Mouse (Mus musculus): Measurements from ENCODE around the gene Trp53i13. TPM values are rescaled to one million over a fixed set of nuclear protein-coding genes. Genes with fewer than 3 reads are reported as not detected.

Trp53i13 gene
- polyA plus RNA-seq (2012; rRNA removed; ENCODE audit: low replicate concordance), result 27.2 and 67.7 TPM in 2 replicates

DNA sequence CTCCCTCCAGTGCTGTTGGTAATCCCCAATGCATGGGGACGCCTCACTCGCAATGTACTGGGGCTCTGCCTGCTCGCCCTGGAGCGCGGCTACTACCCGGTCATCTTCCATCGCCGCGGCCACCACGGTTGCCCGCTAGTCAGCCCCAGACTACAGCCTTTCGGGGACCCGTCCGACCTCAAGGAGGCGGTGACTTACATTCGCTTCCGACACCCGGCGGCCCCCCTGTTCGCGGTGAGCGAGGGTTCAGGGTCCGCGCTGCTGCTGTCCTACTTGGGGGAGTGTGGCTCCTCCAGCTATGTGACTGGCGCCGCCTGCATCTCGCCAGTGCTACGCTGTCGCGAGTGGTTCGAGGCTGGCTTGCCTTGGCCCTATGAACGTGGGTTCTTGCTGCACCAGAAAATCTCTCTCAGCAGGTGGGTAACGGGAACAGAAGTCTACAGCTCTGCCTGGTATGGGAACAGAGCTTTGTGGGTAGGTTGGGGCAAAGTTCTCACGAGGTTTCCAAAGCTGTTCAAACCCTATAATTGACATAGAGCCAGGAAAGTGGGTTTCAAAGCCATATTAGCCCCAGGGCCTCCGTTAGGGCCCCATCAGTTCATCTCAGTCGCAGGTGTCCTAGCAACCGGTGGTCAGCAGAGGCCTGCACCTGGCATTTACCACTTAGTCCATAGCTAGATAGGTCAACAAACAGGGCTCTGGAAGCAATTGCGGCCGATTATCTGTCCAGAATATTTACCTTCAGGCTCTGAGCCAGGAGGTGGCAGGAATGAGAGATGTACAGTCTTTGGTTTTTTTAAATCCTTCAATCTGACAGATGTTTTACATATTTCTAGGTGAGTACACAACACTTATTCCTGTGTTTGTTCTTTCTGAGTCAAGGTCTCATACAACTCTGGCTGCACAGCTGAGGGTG is at the start of gene Trp53i13:
Gene Trp53i13, minus strand, starts transcription at position 344 of the 916 bp plus-strand sequence.

DNA sequence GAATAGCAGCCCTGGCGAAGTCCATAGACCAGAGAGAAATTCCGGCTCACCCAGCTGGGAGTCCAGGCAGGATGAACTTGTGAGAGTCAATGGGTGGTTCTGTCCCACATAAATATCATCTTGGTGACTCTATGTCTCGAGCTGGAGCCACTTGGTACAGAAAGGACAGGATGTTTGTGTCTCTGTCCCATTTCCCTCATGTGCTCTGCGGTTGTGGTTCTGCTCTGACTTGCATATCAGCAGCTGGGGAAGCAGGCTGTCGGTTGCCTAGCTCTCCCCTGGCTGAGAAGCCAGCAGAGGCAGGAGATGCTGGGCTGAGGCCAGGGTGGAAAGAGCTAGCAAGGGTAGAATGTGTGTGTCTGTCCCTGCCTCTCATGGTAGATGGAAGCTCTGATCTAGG is 3.3 kb upstream of the Trp53i13 start, which contains the start of gene Gm10392:
Gene Gm10392, minus strand, starts transcription at position 156 of the 400 bp plus-strand sequence.

GRCm38 (mm10) chr11:77514832-77515636 is 746 bp downstream of the Trp53i13 start, which contains the start of gene Abhd15:
Abhd15 (plus strand) TSS chr11:77515121.

GRCm38 (mm10) chr11:77493512-77494343 is 22.1 kb downstream of the Trp53i13 start, which contains the start of gene Git1:
Git1 (plus strand) TSS chr11:77493562.

DNA sequence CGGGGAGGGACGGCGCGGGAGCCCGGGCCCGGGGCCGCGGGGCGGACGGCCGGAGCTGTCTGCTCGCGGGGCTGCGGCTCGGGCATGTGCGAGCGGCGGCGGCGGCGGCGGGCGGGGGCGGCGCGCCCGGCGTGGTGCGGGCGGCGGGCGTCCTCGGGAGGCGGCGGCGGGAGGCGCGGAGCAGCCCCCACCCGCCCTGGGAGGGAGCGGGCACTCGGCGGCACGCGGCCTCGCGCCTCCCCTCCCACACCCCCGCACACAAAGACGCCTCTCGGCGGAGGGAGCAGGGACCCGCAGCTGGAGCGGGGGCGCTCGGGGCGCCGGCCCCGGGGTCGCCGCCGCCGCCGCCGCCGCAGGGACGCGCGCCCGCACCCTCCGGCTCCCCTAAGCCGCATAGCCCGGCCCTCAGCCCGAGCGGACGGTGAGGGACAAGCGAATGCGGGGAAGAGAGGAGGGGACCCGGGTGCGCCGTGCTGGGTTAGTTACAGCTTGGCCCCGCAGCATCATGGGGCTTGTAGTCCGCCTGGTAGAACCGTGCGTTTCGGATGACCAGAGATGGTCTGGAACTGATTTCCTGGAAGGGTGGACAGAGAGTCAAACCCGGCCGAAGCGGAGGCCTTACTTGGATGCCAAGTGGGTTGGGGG is 26.1 kb downstream of the Trp53i13 start, which contains the start of gene Ankrd13b:
Gene Ankrd13b, minus strand, starts transcription at position 88 of the 645 bp plus-strand sequence.

DNA sequence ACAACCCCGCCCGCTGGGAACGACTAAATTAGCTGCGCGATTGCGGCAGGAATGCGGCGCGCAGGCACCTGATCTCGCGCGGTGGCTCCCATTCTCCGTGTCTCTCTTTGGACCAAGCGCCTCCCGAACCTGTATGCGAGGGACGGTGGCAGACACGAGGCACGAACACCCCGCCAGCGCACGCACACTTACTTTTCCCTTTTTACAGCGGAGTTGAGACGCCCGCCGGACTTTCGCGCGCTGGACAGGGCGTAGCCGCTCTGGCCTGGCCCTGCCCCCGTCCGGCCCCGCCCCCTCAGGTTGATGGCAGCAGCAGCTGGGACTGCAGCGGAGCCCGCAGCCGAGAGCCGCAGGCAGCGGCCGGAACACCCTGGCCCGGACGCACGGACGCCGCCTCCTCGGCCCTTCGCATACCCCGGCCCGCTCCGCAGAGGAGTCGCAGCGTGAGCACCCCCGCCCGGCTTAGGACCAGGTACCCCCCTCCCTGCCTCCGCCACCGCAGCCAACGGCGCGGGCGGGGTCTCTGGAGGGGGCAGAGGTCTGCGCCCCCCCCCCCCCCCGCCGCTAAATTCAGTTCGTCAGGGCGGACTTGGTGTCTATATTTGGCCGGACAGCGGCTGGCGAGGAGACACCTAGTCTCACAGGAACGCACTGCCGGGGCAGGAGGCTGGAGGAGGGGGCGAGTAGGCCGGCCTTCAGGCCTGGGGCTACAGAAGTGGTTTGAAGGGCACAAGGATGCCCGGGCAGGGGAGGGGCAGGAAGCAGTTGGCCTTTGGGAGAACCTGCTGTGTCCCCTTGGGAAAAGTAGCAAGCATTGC is 53.3 kb downstream of the Trp53i13 start, which contains the start of gene Coro6:
Gene Coro6, plus strand, starts transcription at position 129 of the 818 bp plus-strand sequence.

Other genes with a start within 250 kb of the Trp53i13 start
- gene Coro6, start 53.6 kb downstream of the Trp53i13 start, polyA plus RNA-seq (2012; rRNA removed; ENCODE audit: low replicate concordance), result 0.31 and 1.5 TPM in 2 replicates
- 15.3 and 23.8 TPM in 2 replicates for gene Ankrd13b, start 26.3 kb downstream of the Trp53i13 start, polyA plus RNA-seq (2012; rRNA removed; ENCODE audit: low replicate concordance)
- gene Git1, start 22.4 kb downstream of the Trp53i13 start, polyA plus RNA-seq (2012; rRNA removed; ENCODE audit: low replicate concordance), result 76.1 and 101 TPM in 2 replicates
- gene Abhd15, start 859 bp downstream of the Trp53i13 start, polyA plus RNA-seq (2012; rRNA removed; ENCODE audit: low replicate concordance), result 2.6 and 5.3 TPM in 2 replicates
- not detected in 2 replicates for gene Gm10392, start 3.2 kb upstream of the Trp53i13 start, polyA plus RNA-seq (2012; rRNA removed; ENCODE audit: low replicate concordance)
- gene Taok1, start 91.8 kb upstream of the Trp53i13 start, polyA plus RNA-seq (2012; rRNA removed; ENCODE audit: low replicate concordance), result 0.78 and 0.92 TPM in 2 replicates
- 6.3 and 10.8 TPM in 2 replicates for gene Nufip2, start 170.2 kb upstream of the Trp53i13 start, polyA plus RNA-seq (2012; rRNA removed; ENCODE audit: low replicate concordance)
- gene Cryba1, start 209.3 kb upstream of the Trp53i13 start, polyA plus RNA-seq (2012; rRNA removed; ENCODE audit: low replicate concordance), result not detected in 2 replicates
- gene Myo18a, start 247.3 kb upstream of the Trp53i13 start, polyA plus RNA-seq (2012; rRNA removed; ENCODE audit: low replicate concordance), result 106 and 148 TPM in 2 replicates

Data from duodenum, adult 2 months (tissue).